Mouse (Mus musculus): ENCODE measurements around the gene Ppp1cc.
A peak's percentile ranks its signal among the peaks of the same experiment; 100 is the strongest.
"Not testable (repeated sequence)": the region's sequence is repeated elsewhere in the genome, so short reads cannot be mapped to it uniquely, and the experiment has no call there.

Gene Ppp1cc

GRCm38 (mm10) chr5:122136508-122137408 is 21.3 kb upstream of the Ppp1cc start:
- no peak for DNase-seq (ENCODE audit: low spot score in 2 of 2)

- DNase-seq (ENCODE audit: low spot score in 2 of 2) = no peak
These were observed 19.2 kb upstream of the Ppp1cc start for GRCm38 (mm10) chr5:122138856-122139255.

- DNase-seq (ENCODE audit: low spot score in 2 of 2) = not testable (repeated sequence)
These were observed 18.3 kb upstream of the Ppp1cc start for GRCm38 (mm10) chr5:122139771-122140170.

- DNase-seq (ENCODE audit: low spot score in 2 of 2) = no peak
These were observed 17.4 kb upstream of the Ppp1cc start, which contains the start of gene Ccdc63 for GRCm38 (mm10) chr5:122140723-122141122. Gene Ccdc63 (minus strand): TSS chr5:122140823.

GRCm38 (mm10) chr5:122142230-122142992 is 15.7 kb upstream of the Ppp1cc start:
- no peak for DNase-seq (ENCODE audit: low spot score in 2 of 2)

- DNase-seq (ENCODE audit: low spot score in 2 of 2) = peak; percentile 56 to 77
These were observed 14.5 kb upstream of the Ppp1cc start for GRCm38 (mm10) chr5:122143543-122143942.

GRCm38 (mm10) chr5:122144825-122145224 is 13.3 kb upstream of the Ppp1cc start:
- DNase-seq (ENCODE audit: low spot score in 2 of 2) = no peak

- no peak for DNase-seq (ENCODE audit: low spot score in 2 of 2)
These were observed 12.6 kb upstream of the Ppp1cc start for GRCm38 (mm10) chr5:122145381-122146055.

GRCm38 (mm10) chr5:122146056-122146580 is 12.0 kb upstream of the Ppp1cc start:
- DNase-seq (ENCODE audit: low spot score in 2 of 2) = no peak

- DNase-seq (ENCODE audit: low spot score in 2 of 2) = no peak
These were observed 11.5 kb upstream of the Ppp1cc start for GRCm38 (mm10) chr5:122146609-122147008.

- DNase-seq (ENCODE audit: low spot score in 2 of 2) = no peak
These were observed 10.0 kb upstream of the Ppp1cc start for GRCm38 (mm10) chr5:122148107-122148506.

GRCm38 (mm10) chr5:122149259-122149658 is 8.8 kb upstream of the Ppp1cc start:
- DNase-seq (ENCODE audit: low spot score in 2 of 2) = no peak

GRCm38 (mm10) chr5:122152508-122152907 is 5.6 kb upstream of the Ppp1cc start:
- not testable (repeated sequence) for DNase-seq (ENCODE audit: low spot score in 2 of 2)

GRCm38 (mm10) chr5:122154006-122154405 is 4.1 kb upstream of the Ppp1cc start:
- no peak for DNase-seq (ENCODE audit: low spot score in 2 of 2)

GRCm38 (mm10) chr5:122154782-122155181 is 3.3 kb upstream of the Ppp1cc start:
- no peak for DNase-seq (ENCODE audit: low spot score in 2 of 2)

- no peak for DNase-seq (ENCODE audit: low spot score in 2 of 2)
These were observed 2.5 kb upstream of the Ppp1cc start for GRCm38 (mm10) chr5:122155613-122156012.

GRCm38 (mm10) chr5:122156486-122156885 is 1.6 kb upstream of the Ppp1cc start:
- DNase-seq (ENCODE audit: low spot score in 2 of 2) = no peak

GRCm38 (mm10) chr5:122158557-122159515 is 758 bp downstream of the Ppp1cc start:
- no peak for DNase-seq (ENCODE audit: low spot score in 2 of 2)

- DNase-seq (ENCODE audit: low spot score in 2 of 2) = no peak
These were observed 5.1 kb downstream of the Ppp1cc start for GRCm38 (mm10) chr5:122163194-122163593.

GRCm38 (mm10) chr5:122164011-122164410 is 5.9 kb downstream of the Ppp1cc start:
- DNase-seq (ENCODE audit: low spot score in 2 of 2) = no peak

Measured in right cerebral cortex, postnatal 10 days (tissue).